ENCODE assay signal across 1 mouse cellular context in the genomic region with DNA sequence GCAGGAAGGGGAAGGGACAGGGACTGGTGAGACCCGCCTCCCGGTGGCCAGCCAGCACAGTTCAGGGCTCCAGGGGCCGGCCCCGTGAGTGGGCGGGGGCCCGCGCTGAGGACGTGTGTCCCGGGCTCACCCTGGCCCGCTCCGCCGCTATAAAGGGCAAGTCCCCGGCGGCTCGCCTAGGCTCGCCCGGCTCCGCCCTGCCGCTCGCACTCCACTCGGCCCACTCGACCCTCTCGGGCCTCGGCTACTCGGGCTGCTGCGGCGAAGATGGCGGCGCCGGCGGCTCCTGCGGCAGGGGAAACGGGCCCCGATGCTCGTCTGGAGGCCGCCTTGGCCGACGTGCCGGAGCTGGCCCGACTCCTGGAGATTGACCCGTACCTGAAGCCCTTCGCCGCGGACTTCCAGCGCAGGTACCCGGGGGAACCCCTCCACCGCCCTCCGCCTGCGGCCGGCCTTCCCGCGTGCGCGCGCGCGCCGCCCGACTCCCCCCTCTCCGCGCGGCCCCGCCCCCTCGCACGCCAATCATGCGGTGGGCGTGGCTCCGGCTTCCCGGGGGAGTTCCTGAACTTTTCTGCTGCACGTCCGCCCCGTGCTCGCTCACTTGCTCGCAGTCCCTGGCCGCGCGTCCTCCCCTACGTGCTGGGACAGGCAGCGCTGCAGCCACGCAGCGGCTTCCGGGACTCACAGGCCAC.
A peak's percentile ranks its signal among the peaks of the same experiment; 100 is the strongest.
TF ChIP-seq lines count a peak whose summit lies in the region.

A gene (plus strand): TSS at position 64 of the 692 bp plus-strand sequence.

TF ChIP-seq in MEL, 35 proteins besides CTCF, POLR2A, EP300 and RAD21 (continued from another document):
- TF ChIP-seq MAZ (IDR thresholded peaks at IDR 0.05; ENCODE audit: low read depth, low read length) (no peak; the same call in 1 of the 2 replicates), GATA1 (IDR thresholded peaks at IDR 0.05; ENCODE audit: low read depth, low read length) (no peak), HCFC1 (IDR thresholded peaks at IDR 0.05; ENCODE audit: low read depth, low read length) (peak; percentile 63), JUND (IDR thresholded peaks at IDR 0.05; ENCODE audit: low read depth, low read length) (no peak), NRF1 (IDR thresholded peaks at IDR 0.05; ENCODE audit: insufficient read depth, low read depth, low read length, poor library complexity, severe bottlenecking) (peak; percentile 65), MYB (IDR thresholded peaks at IDR 0.05; ENCODE audit: low read depth, low read length) (no peak), CHD1 (IDR thresholded peaks at IDR 0.05; ENCODE audit: low read depth, low read length) (0 out of 2 replicates have a peak, but pooled peaks have one; percentile 17), SIN3A (IDR thresholded peaks at IDR 0.05; ENCODE audit: low read length) (peak; percentile 44; the same call in 1 of the 2 replicates), RCOR1 (IDR thresholded peaks at IDR 0.05; ENCODE audit: low read depth, low read length) (no peak), GABPA (IDR thresholded peaks at IDR 0.05; ENCODE audit: low read depth, low read length) (no peak), MAX (IDR thresholded peaks at IDR 0.05; ENCODE audit: low read length) (no peak; the same call in 1 of the 2 replicates), USF1 (IDR thresholded peaks at IDR 0.05; ENCODE audit: low read depth, low read length) (no peak), POLR2AphosphoS5 (IDR thresholded peaks at IDR 0.05; ENCODE audit: borderline replicate concordance, low read depth, low read length) (no peak), MXI1 (IDR thresholded peaks at IDR 0.05; ENCODE audit: low read depth, low read length) (peak; percentile 55), MYC (IDR thresholded peaks at IDR 0.05; ENCODE audit: low read depth, low read length) (no peak), ELF1 (IDR thresholded peaks at IDR 0.05; ENCODE audit: low read depth, low read length) (peak; percentile 75)
